Mouse (Mus musculus): ENCODE results near the gene Polr2l. TPM values are rescaled to one million over a fixed set of nuclear protein-coding genes. Genes with fewer than 3 reads are reported as not detected.

Polr2l gene
- total and polyA plus RNA-seq, 2 experiments from 2014 or later, result 21.1 to 73.2 TPM

- no peak for DNase-seq
Measured at GRCm38 (mm10) chr7:141485186-141485585, 10.3 kb upstream of the Polr2l start.

GRCm38 (mm10) chr7:141484186-141485120 lies 9.5 kb upstream of the Polr2l start:
- TF ChIP-seq CTCF (IDR thresholded peaks at IDR 0.05; ENCODE audit: low read depth), result no peak
- Histone ChIP-seq H3K4me2 (ENCODE audit: low read depth) (no peak overlapping the region), H3K27me3 (ENCODE audit: insufficient read depth, low read length) (no peaks in the 10 kb centered on the region; the same call in 1 of the 2 replicates), H3K9me3 (ENCODE audit: low read length) (no peaks in the 10 kb centered on the region), H3K36me3 (ENCODE audit: insufficient read depth) (no peaks in the 10 kb centered on the region), H3K4me1 (ENCODE audit: insufficient read depth) (0 out of 2 replicates have a peak, but pooled peaks cover 4% of the 10 kb centered on the region), H3K9ac (no peak overlapping the region), H3K27ac (ENCODE audit: low read depth, low read length) (no peak overlapping the region), H3K4me3 (ENCODE audit: low read depth, low read length) (no peak overlapping the region)
- no peak for DNase-seq
- 75% methylated on average over 5 of the region's 5 CpGs for WGBS
- ATAC-seq, result no peak

More at GRCm38 (mm10) chr7:141485186-141485585, 10.3 kb upstream of the Polr2l start:
- Histone ChIP-seq H3K4me2 (ENCODE audit: low read depth) (no peak overlapping the region), H3K27ac (ENCODE audit: low read depth, low read length) (no peak overlapping the region), H3K9ac (no peak overlapping the region), H3K4me1 (ENCODE audit: insufficient read depth) (0 out of 2 replicates have a peak, but pooled peaks cover 4% of the 10 kb centered on the region), H3K36me3 (ENCODE audit: insufficient read depth) (no peaks in the 10 kb centered on the region), H3K9me3 (ENCODE audit: low read length) (no peaks in the 10 kb centered on the region), H3K27me3 (ENCODE audit: insufficient read depth, low read length) (no peaks in the 10 kb centered on the region; the same call in 1 of the 2 replicates), H3K4me3 (ENCODE audit: low read depth, low read length) (no peak overlapping the region)
- 73% methylated on average over 2 of the region's 2 CpGs for WGBS
- no peak for TF ChIP-seq CTCF (IDR thresholded peaks at IDR 0.05; ENCODE audit: low read depth)
- ATAC-seq, result no peak

- Histone ChIP-seq H3K27ac (ENCODE audit: low read depth, low read length) (no peak overlapping the region), H3K9ac (no peak overlapping the region), H3K4me2 (ENCODE audit: low read depth) (peak overlapping the region; percentile 94), H3K4me1 (ENCODE audit: insufficient read depth) (0 out of 2 replicates have a peak, but pooled peaks cover 4% of the 10 kb centered on the region), H3K9me3 (ENCODE audit: low read length) (no peaks in the 10 kb centered on the region), H3K27me3 (ENCODE audit: insufficient read depth, low read length) (no peaks in the 10 kb centered on the region; the same call in 1 of the 2 replicates), H3K36me3 (ENCODE audit: insufficient read depth) (no peaks in the 10 kb centered on the region), H3K4me3 (ENCODE audit: low read depth, low read length) (peak overlapping the region; percentile 60; the same call in 1 of the 2 replicates)
- no peak for DNase-seq
- WGBS, result 76% methylated on average over 6 of the region's 6 CpGs
- no peak for ATAC-seq
- no peak for TF ChIP-seq CTCF (IDR thresholded peaks at IDR 0.05; ENCODE audit: low read depth)
Measured at GRCm38 (mm10) chr7:141483114-141483653, 8.3 kb upstream of the Polr2l start.

- Histone ChIP-seq H3K27ac (ENCODE audit: low read depth, low read length) (peak overlapping the region; percentile 59; the same call in 1 of the 2 replicates), H3K4me2 (ENCODE audit: low read depth) (peak overlapping the region; percentile 94), H3K9me3 (ENCODE audit: low read length) (no peaks in the 10 kb centered on the region), H3K9ac (peak overlapping the region; percentile 72), H3K4me1 (ENCODE audit: insufficient read depth) (0 out of 2 replicates have a peak, but pooled peaks cover 4% of the 10 kb centered on the region), H3K36me3 (ENCODE audit: insufficient read depth) (no peaks in the 10 kb centered on the region), H3K4me3 (ENCODE audit: low read depth, low read length) (peak overlapping the region; percentile 60), H3K27me3 (ENCODE audit: insufficient read depth, low read length) (no peaks in the 10 kb centered on the region; the same call in 1 of the 2 replicates)
- TF ChIP-seq CTCF (IDR thresholded peaks at IDR 0.05; ENCODE audit: low read depth), result no peak
- no peak; the same call in none of the 2 replicates for ATAC-seq
- 6% methylated on average over 11 of the region's 11 CpGs for WGBS
- DNase-seq, result no peak
Measured at GRCm38 (mm10) chr7:141482531-141483024, 7.6 kb upstream of the Polr2l start.

GRCm38 (mm10) chr7:141481498-141482401 lies 6.8 kb upstream of the Polr2l start:
- H3K4me2 ChIP-seq (ENCODE audit: low read depth), result peak overlapping the region; percentile 94
- TF ChIP-seq CTCF (IDR thresholded peaks at IDR 0.05; ENCODE audit: low read depth), result peak; percentile 40
- H3K9ac ChIP-seq, result peak overlapping the region; percentile 72
- 1% methylated on average over 66 of the region's 81 CpGs for WGBS
- 0 out of 2 replicates have a peak, but pooled peaks cover 4% of the 10 kb centered on the region for H3K4me1 ChIP-seq (ENCODE audit: insufficient read depth)
- ATAC-seq, result peak; percentile 65
- no peaks in the 10 kb centered on the region for H3K36me3 ChIP-seq (ENCODE audit: insufficient read depth)
- H3K27me3 ChIP-seq (ENCODE audit: insufficient read depth, low read length), result no peaks in the 10 kb centered on the region; the same call in 1 of the 2 replicates
- H3K9me3 ChIP-seq (ENCODE audit: low read length), result no peaks in the 10 kb centered on the region
- peak overlapping the region; percentile 59 for H3K27ac ChIP-seq (ENCODE audit: low read depth, low read length)
- peak; percentile 65 for DNase-seq
- peak overlapping the region; percentile 60 for H3K4me3 ChIP-seq (ENCODE audit: low read depth, low read length)

Measured in forebrain, postnatal 0 days (tissue).